Mouse (Mus musculus) spleen, embryonic (tissue): ENCODE data around the gene Avil.

Source experiments
- CTCF ChIA-PET: fragments of 350-600 bp; sonication (Branson Sonifier 250); formaldehyde crosslinking; loops from one replicate; lab custom pipeline; 2022; lab: Charles Lee

The Avil gene

DNA sequence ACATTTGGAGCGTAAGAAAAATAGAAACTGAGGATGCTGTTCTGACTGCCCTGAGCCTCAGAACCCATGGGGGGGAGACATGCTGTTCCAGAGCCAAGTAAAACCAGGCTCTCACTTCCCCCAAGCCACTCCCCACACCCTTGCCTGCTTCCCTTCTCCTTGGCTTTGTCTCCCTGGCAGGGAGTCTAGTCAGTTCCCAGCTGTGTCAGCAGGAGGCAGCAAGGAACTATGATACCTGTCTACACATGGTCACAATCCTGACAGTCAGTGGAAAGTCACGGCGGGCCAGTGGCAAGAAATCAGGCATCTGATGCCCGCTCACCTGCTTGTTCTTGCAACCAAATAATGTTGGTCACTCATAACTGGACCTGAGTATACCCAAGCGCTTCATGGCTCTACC is 16.0 kb downstream of the Avil start:
- CTCF ChIA-PET, result interaction anchor here (0.9 kb wide), 1 partner anchor 39 kb away, joined by 5 read pairs; no protein-coding TSS in a partner anchor

GRCm38 (mm10) chr10:127017071-127017470 is 16.6 kb downstream of the Avil start:
- CTCF ChIA-PET, result interaction anchor here (0.9 kb wide), 1 partner anchor 39 kb away, joined by 5 read pairs; no protein-coding TSS in a partner anchor

DNA sequence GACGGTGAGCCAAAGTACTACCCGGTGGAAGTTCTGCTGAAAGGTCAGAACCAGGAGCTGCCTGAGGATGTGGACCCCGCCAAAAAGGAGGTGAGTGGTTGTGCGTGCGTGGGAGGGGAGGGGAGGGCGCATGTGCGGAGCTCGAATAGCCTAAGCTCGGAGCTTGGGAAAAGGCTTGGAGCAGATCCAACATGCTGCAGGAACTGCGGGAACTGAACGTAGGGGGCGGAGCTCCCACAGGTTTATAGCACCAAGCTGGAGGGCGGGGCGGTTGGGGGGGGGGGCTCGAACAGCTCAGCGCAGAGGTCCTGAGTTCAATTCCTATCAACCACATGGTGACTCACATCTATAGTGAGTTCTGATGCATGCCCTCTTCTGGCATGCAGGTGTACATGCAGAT is 17.9 kb downstream of the Avil start:
- CTCF ChIA-PET, result no interaction called here

GRCm38 (mm10) chr10:127030336-127031296 is 30.1 kb downstream of the Avil start, which contains the start of gene Tsfm:
Tsfm (minus strand) TSS chr10:127030840.
- CTCF ChIA-PET, result no interaction called here

DNA sequence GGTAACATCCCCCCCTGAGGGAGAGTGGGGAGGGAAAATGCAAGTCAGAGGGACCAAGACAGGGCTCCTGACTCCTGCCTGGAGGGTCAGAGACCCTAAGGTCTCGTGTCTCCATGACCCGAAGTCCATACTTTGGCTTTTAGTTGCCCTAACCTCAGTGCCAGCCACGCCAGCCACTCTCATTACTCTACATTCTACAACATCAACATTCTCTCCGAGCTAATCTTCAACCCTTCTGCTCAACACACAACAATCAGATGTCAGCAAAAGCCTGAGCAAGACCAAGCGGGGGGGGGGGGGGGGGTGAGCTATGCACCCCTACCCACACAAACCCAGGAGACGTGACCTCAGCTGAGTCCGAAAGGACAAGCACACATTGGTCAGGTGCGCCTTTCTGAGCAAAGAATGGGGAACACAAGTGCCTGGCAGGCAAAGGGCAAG is 32.8 kb downstream of the Avil start:
- CTCF ChIA-PET, result no interaction called here

- CTCF ChIA-PET, result no interaction called here
Observed at GRCm38 (mm10) chr10:127036273-127036672, 35.8 kb downstream of the Avil start.

DNA sequence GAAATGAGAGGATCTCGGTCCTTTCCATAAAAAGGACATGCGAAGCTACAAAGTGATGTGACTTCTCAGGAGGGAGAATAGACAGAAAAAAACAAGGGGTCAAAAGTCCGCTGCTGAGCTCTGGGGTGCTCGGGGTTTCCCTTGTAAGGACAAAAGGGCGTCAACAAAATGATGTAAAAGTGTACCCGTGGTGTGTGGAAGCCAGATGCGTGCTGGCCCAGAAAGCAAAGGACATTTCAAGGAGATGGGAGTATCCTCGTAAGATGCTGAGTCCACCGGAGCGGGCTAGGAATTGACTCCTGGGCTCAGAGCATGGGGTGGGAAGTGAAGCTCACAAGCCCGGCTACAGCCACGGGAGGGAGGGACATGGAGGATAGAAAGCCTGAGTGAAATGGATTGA is 37.1 kb downstream of the Avil start:
- CTCF ChIA-PET, result interaction anchor here (0.7 kb wide), 1 partner anchor 8 kb away, joined by 34 read pairs; no protein-coding TSS in a partner anchor

GRCm38 (mm10) chr10:127040569-127041214 is 40.2 kb downstream of the Avil start:
- CTCF ChIA-PET, result interaction anchor here (0.5 to 0.7 kb wide), 3 partner anchors 34 to 1871 kb away, joined by 4 to 6 read pairs (median 5); no protein-coding TSS in a partner anchor

DNA sequence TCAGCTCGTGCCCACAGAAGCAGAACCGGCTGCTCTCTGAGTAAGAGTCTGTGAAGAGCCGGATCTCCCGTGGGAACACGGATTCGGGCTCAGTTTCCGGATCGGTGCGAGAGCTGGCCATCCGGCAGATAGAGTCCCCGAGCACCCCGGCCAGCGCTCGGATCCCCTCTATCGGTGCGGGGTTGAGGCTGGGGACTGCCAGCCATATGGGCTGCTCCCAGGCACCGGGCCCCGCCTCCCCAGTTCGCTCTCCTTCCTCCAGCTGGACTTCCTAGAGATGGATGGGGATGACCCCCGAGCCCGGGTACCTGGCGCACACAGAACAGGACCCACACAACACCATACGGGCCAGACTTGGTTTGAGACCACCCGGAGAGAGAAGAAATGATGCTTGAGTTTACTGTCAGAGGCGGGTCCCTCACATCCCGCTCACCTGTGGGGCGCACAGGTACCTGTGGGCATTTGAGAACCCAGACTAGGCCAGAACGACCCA is 40.8 kb downstream of the Avil start, which contains the start of the genes Mettl1 and Eef1akmt3:
Gene Mettl1, plus strand, starts transcription at position 141 of the 493 bp plus-strand sequence.
Gene Eef1akmt3, minus strand, starts transcription at position 240 of the 493 bp plus-strand sequence.
- CTCF ChIA-PET, result interaction anchor here (0.7 kb wide), 1 partner anchor 66 kb away, joined by 6 read pairs; no protein-coding TSS in a partner anchor

DNA sequence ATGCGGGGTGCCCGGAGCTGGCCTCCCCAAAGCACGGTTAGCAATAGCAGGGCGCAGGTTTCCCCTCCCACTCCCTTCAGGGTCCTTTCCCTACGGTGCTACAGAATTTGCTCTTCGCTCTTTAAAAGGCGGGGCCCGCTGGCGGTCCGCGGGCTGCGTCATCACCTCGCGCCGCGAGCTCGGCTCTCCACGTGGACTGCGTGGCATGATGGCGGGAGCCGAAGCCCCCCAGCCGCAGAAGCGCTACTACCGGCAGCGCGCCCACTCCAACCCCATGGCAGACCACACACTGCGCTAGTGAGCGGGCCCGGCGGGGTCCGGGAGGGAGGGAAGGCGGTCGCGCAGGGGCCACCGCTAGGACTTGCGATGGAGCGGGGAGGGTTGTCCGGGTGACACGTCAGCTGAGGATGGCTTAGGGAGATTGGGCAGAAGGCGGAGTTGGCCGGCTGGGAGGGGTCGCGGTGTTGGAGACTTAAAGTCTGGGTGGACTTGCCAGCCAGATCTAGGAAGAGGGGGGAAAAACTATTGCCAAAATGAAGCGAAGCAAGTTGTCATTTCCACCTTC is 41.3 kb downstream of the Avil start:
- CTCF ChIA-PET, result no interaction called here

- CTCF ChIA-PET, result no interaction called here
Observed at GRCm38 (mm10) chr10:127042468-127043115, 42.1 kb downstream of the Avil start.

- CTCF ChIA-PET, result no interaction called here
Observed at GRCm38 (mm10) chr10:127043187-127043586, 42.7 kb downstream of the Avil start.

- CTCF ChIA-PET, result no interaction called here
Observed at GRCm38 (mm10) chr10:127047954-127048353, 47.4 kb downstream of the Avil start, which contains the start of gene Cyp27b1. Cyp27b1 (plus strand) TSS chr10:127048250.

DNA sequence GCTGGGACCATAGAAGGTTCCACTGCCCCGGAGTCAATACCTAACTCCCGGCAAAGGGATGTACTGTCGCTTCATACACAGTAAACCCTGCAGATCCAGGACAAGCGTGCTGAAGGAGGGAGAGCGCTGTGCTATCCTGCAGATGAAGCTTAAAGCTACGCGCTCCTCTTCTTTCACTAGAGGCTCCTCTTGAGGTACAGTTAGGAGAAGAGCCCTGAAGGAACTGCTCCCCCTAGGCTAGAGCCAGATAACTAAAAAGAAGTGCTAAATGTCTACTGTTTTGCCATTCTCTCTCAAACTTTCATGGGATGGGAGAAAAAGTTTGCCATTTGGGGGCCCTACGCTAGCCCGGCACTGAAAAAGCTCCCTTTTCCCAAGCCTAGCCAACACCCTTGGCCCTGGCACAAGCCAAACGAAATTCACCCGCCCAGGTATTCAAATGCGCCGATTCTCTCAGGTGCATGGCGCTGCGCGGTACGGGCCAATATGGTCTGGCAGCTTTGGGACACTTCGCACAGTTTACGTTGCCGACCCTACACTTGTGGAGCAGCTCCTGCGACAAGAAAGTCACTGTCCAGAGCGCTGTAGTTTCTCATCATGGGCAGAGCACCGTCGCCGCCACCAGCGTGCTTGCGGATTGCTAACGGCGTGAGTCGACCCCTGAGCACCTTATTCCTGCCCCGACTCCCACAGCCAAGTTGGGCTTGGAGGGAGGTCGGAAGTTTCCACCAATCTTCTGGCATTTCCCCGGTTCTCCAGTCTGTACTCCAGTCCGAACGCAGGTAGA is 48.3 kb downstream of the Avil start:
- CTCF ChIA-PET, result no interaction called here

DNA sequence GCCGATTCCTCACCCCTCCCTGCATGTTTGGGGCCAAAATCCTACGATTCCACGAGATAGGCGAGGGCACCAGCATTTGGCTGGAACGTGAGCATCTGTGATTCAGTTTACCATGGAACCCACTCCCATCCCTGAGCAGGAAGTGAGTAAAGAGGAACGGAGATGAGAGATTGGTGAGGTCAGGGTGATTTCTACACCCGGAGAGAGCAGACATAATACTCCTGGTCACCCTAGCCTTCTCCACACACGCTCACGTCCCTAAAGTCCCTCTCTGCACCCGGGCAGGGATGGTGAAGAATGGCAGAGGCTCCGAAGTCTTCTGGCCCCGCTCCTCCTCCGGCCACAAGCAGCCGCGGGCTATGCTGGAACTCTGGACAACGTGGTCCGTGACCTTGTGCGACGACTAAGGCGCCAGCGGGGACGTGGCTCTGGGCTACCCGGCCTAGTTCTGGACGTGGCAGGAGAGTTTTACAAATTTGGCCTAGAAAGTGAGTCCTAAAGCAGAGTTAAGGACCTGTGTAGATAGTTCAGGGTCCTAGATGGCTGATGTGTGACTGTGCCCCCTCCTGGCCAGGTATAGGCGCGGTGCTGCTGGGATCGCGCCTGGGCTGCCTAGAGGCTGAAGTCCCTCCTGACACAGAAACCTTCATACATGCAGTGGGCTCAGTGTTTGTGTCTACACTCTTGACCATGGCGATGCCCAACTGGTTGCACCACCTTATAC is 49.0 kb downstream of the Avil start:
- CTCF ChIA-PET, result no interaction called here

DNA sequence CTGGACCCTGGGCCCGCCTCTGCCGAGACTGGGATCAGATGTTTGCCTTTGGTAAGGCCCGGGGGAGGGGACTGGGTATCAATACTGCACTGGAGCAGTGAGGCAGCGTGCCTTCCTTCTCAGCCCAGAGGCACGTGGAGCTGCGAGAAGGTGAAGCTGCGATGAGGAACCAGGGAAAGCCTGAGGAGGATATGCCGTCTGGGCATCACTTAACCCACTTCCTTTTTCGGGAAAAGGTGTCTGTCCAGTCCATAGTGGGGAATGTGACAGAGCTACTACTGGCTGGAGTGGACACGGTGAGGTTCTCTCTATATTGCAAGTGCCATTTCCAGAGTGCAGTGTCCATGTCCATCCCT is 49.6 kb downstream of the Avil start:
- CTCF ChIA-PET, result interaction anchor here (0.6 kb wide), 1 partner anchor 1433 kb away, joined by 4 read pairs; no protein-coding TSS in a partner anchor

DNA sequence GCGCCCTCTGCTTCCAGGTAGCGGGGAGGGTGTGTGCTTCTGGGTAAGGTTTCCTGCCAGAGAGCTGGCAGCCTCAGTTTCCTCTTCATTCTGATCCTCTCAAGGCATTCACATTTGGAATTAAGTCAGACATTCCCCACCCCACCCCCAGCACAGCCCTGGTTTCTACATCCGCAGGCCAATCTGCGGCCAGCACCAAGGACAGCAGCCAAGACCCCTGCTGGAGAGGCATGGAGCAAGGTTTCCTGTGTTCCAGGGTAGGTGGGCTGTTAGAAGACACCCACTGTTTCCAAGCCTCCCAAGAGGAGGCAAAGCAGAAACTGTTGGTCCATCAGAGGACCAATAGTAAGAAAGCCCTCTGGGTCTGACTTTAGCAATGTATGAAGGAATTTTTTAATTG is 54.1 kb downstream of the Avil start:
- CTCF ChIA-PET, result no interaction called here

DNA sequence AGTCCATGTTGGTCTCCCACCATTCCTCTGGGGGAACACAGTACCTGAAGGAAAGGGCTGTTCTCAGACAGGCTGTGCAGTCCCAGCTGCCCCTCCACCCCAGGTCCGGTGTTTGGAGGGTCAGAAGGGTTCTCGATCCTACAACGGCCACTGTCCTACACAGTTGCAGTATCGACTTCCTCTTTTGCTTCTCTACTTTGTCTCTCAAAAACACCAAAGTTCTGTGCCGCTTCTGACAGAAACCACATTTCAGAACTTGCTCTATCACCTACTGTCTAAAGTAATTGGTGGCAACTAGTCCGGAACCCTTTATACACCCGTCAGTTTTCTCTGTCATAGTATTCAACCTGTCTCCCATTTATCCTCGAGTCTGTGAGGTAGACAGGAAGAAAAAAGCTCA is 54.9 kb downstream of the Avil start:
- CTCF ChIA-PET, result no interaction called here

- CTCF ChIA-PET, result interaction anchor here (0.8 kb wide), 1 partner anchor 12 kb away, joined by 3 read pairs; no protein-coding TSS in a partner anchor
Observed at GRCm38 (mm10) chr10:127056490-127056889, 56.0 kb downstream of the Avil start.
